Mouse (Mus musculus) megakaryocyte, embryonic 14.5 days (primary cell): ENCODE results near the gene Akap6. TPM values are rescaled to one million over a fixed set of nuclear protein-coding genes. Genes with fewer than 3 reads are reported as not detected.

Experiments
- H3K27me3 ChIP-seq: replicated peaks from 2 replicates; pipeline ENCODE3; 2012; ENCODE audit warnings: inconsistent platforms
- H3K36me3 ChIP-seq: replicated peaks from 2 replicates; pipeline ENCODE3; 2012; ENCODE audit warnings: low read length, inconsistent platforms, mixed read lengths
- H3K4me1 ChIP-seq: 2 replicates; pipeline ENCODE4 v1.6.1; 2012; ENCODE audit warnings: inconsistent platforms
- H3K4me3 ChIP-seq: replicated peaks from 2 replicates; pipeline ENCODE3; 2012; ENCODE audit warnings: moderate library complexity, mild to moderate bottlenecking, inconsistent platforms
- H3K9me3 ChIP-seq: 2 replicates; pipeline ENCODE4 v1.6.1; 2012; ENCODE audit warnings: inconsistent platforms
- FLI1 ChIP-seq: IDR thresholded peaks from 2 replicates; pipeline ENCODE4 v1.6.1; 2012; ENCODE audit warnings: low read length, inconsistent platforms, mixed read lengths
- GATA1 ChIP-seq: IDR thresholded peaks from 3 replicates; pipeline ENCODE4 v1.6.1; 2012; ENCODE audit warnings: mixed read lengths, low read length, inconsistent platforms, borderline replicate concordance
- polyA plus RNA-seq: library from polyadenylated mRNA; stranded (reverse); fragments of >175 nt; gene quantifications from 2 replicates; pipeline ENCODE4 v1.2.3, GENCODE M21; 2012; ENCODE audit warnings: low replicate concordance; ENCODE audit not compliant: insufficient read depth

The Akap6 gene
- 0.04 TPM in 1 of 2 replicates, not detected in the other for polyA plus RNA-seq

DNA sequence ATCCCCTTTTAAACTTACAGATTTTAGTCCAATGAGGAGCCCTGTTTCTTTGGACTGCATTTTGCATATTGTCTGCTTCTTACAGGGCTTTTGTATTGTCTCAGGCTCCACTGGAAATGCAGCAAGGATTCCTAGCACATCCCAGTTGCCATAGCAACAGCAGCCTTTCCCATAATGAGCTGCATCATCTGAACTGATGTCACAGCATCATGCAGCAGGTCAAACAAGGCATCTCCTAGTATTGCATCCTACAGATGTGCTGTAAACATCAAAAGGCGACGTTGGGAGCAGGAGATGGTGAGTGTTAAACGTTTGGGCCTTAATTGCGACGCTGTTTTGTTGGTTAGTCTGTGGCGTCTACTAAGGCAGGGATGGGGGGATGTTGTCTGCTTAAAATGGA, at the start of gene Akap6:
Gene Akap6, plus strand, starts transcription at position 238 of the 400 bp plus-strand sequence.
- Histone ChIP-seq H3K9me3 (peaks cover 12% of the 10 kb centered on the region), H3K4me3 (no peak within 1 kb of the TSS), H3K36me3 (no peaks in the 10 kb centered on the region), H3K4me1 (peaks cover 7% of the 10 kb centered on the region; the same call in 1 of the 2 replicates), H3K27me3 (peaks cover 5% of the 10 kb centered on the region)
- TF ChIP-seq GATA1 (no peak), FLI1 (no peak)

- Histone ChIP-seq H3K36me3 (no peaks in the 10 kb centered on the region), H3K4me3 (no peak overlapping the region), H3K4me1 (no peaks in the 10 kb centered on the region), H3K9me3 (no peaks in the 10 kb centered on the region), H3K27me3 (no peaks in the 10 kb centered on the region)
- no peak for TF ChIP-seq GATA1
- no peak for TF ChIP-seq FLI1
Measured at GRCm38 (mm10) chr12:52662907-52663790, 36.0 kb upstream of the Akap6 start.

- H3K27me3 ChIP-seq: no peaks in the 10 kb centered on the region
- no peak for TF ChIP-seq FLI1
- no peak for TF ChIP-seq GATA1
- no peaks in the 10 kb centered on the region for H3K36me3 ChIP-seq
- no peak overlapping the region for H3K4me3 ChIP-seq
- H3K9me3 ChIP-seq: no peaks in the 10 kb centered on the region
- no peaks in the 10 kb centered on the region for H3K4me1 ChIP-seq
Measured at GRCm38 (mm10) chr12:52664944-52665343, 34.2 kb upstream of the Akap6 start.

DNA sequence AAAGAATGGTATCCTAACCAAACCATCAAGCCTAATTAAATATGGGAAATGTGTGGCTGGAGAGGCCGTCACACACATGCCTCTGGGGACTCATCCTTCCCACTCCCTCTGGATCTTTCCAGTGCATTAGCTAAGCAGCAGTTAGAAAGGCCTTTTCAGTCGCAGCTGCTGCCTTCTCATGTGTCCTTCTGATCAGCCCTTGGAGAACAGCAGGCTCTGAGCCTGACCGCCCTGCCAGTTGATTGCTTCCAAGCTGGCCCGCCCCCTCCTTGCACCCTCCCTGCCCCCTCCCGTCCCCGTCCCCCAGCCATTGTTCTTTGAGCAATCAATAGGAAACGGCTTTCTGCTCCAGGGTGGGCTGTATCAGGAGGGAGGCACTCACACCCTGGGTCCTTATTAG, 27.7 kb upstream of the Akap6 start:
- H3K4me1 ChIP-seq: no peaks in the 10 kb centered on the region
- H3K9me3 ChIP-seq: no peaks in the 10 kb centered on the region
- TF ChIP-seq FLI1 (no peak), GATA1 (no peak)

GRCm38 (mm10) chr12:52671943-52672342, 27.2 kb upstream of the Akap6 start:
- H3K36me3 ChIP-seq: no peaks in the 10 kb centered on the region
- H3K4me1 ChIP-seq: no peaks in the 10 kb centered on the region
- no peaks in the 10 kb centered on the region for H3K27me3 ChIP-seq
- TF ChIP-seq FLI1 (no peak), GATA1 (no peak)
- no peak overlapping the region for H3K4me3 ChIP-seq
- no peaks in the 10 kb centered on the region for H3K9me3 ChIP-seq

More for the DNA sequence above, 27.7 kb upstream of the Akap6 start:
- Histone ChIP-seq H3K4me3 (no peak overlapping the region), H3K27me3 (no peaks in the 10 kb centered on the region), H3K36me3 (no peaks in the 10 kb centered on the region)

- Histone ChIP-seq H3K9me3 (no peaks in the 10 kb centered on the region), H3K36me3 (no peaks in the 10 kb centered on the region), H3K4me3 (no peak overlapping the region), H3K27me3 (no peaks in the 10 kb centered on the region), H3K4me1 (no peaks in the 10 kb centered on the region)
- TF ChIP-seq GATA1: no peak
- TF ChIP-seq FLI1: no peak
Measured at GRCm38 (mm10) chr12:52673361-52673960, 25.7 kb upstream of the Akap6 start.

GRCm38 (mm10) chr12:52675010-52675409, 24.2 kb upstream of the Akap6 start:
- TF ChIP-seq FLI1: no peak
- TF ChIP-seq GATA1: no peak
- Histone ChIP-seq H3K36me3 (no peaks in the 10 kb centered on the region), H3K4me1 (no peaks in the 10 kb centered on the region), H3K4me3 (no peak overlapping the region), H3K9me3 (no peaks in the 10 kb centered on the region), H3K27me3 (no peaks in the 10 kb centered on the region)

DNA sequence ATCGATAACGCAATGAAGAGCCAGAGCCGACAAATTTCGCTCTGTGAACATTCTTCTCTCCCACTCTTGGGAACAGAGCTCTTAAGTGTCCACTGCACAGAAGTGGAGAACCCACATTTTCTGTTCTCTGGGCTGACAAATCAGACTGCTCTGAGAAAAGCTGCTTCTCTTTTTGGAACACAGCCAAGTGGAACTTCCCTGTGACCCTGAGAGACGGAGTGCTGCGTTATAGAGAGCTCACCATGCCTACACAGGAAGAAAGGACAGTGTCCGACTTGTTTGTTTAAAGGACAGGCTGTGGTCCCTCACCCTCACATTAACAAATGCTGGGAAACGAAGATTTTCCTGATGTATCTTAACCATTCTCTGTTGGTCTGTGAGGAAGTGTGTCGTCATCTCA, 11.8 kb upstream of the Akap6 start:
- Histone ChIP-seq H3K4me3 (peak overlapping the region; percentile 50), H3K27me3 (peaks cover 31% of the 10 kb centered on the region), H3K36me3 (no peaks in the 10 kb centered on the region), H3K4me1 (peaks cover 10% of the 10 kb centered on the region), H3K9me3 (no peaks in the 10 kb centered on the region)
- no peak for TF ChIP-seq GATA1
- TF ChIP-seq FLI1: no peak

- Histone ChIP-seq H3K4me3 (no peak overlapping the region), H3K4me1 (peaks cover 15% of the 10 kb centered on the region), H3K27me3 (peaks cover 40% of the 10 kb centered on the region), H3K36me3 (no peaks in the 10 kb centered on the region), H3K9me3 (no peaks in the 10 kb centered on the region)
- no peak for TF ChIP-seq FLI1
- no peak for TF ChIP-seq GATA1
Measured at GRCm38 (mm10) chr12:52688712-52689111, 10.5 kb upstream of the Akap6 start.

- Histone ChIP-seq H3K36me3 (no peaks in the 10 kb centered on the region), H3K27me3 (peaks cover 41% of the 10 kb centered on the region), H3K9me3 (peaks cover 3% of the 10 kb centered on the region), H3K4me3 (no peak overlapping the region), H3K4me1 (peaks cover 15% of the 10 kb centered on the region)
- TF ChIP-seq GATA1 (no peak), FLI1 (no peak)
Measured at GRCm38 (mm10) chr12:52691552-52691951, 7.6 kb upstream of the Akap6 start.
